Mouse (Mus musculus) right cerebral cortex, postnatal 4 days (tissue): ENCODE measurements at regions not wholly inside any gene's neighbourhood (a gene's known extent, or its start where the extent isn't known, plus 50 kb on each side); places are given as distances from the start of the nearest gene placed in this dataset.

ENCODE experiments used
- DNase-seq: peaks from one replicate; pipeline ENCODE4 v3.0.0-alpha.2; 2022

- DNase-seq = no peak
These were observed 432.9 kb downstream of the Col11a1 start for GRCm38 (mm10) chr3:114463267-114463666.

- no peak for DNase-seq
These were observed 433.6 kb downstream of the Col11a1 start for GRCm38 (mm10) chr3:114463714-114464545.

- no peak for DNase-seq
These were observed 434.2 kb downstream of the Col11a1 start for GRCm38 (mm10) chr3:114464546-114464888.

- DNase-seq = no peak
These were observed 420.0 kb upstream of the Olfm3 start for GRCm38 (mm10) chr3:114483904-114484303.

GRCm38 (mm10) chr3:114507690-114508332, 396.1 kb upstream of the Olfm3 start:
- DNase-seq = no peak

- no peak for DNase-seq
These were observed 388.6 kb upstream of the Olfm3 start for GRCm38 (mm10) chr3:114515233-114515632.

- no peak for DNase-seq
These were observed 359.5 kb upstream of the Olfm3 start for GRCm38 (mm10) chr3:114544353-114544752.

GRCm38 (mm10) chr3:114547218-114547617, 356.7 kb upstream of the Olfm3 start:
- peak; percentile 12 for DNase-seq

- no peak for DNase-seq
These were observed 332.9 kb upstream of the Olfm3 start for GRCm38 (mm10) chr3:114570978-114571377.
